Mouse (Mus musculus) midbrain, postnatal 0 days (tissue): Measurements from ENCODE around the gene Clec4a1. TPM values are rescaled to one million over a fixed set of nuclear protein-coding genes. Genes with fewer than 3 reads are reported as not detected.

Experiments used
- ATAC-seq: fragments of 200-750 bp; cut with Nextera tagmentation; 2 replicates; pipeline ENCODE4 v1.8.0; 2017; ENCODE audit warnings: moderate number of reproducible peaks, mild to moderate bottlenecking, moderate TSS enrichment, moderate library complexity; ENCODE audit not compliant: low FRiP score
- DNase-seq: peaks from one replicate; pipeline ENCODE4 v3.0.0-alpha.2; 2015; ENCODE audit warnings: low spot score
- H3K27ac ChIP-seq: fragments of 300-500 bp; sonication (generic); 2 replicates; pipeline ENCODE4 v1.5.1; 2014; ENCODE audit warnings: low read depth, mild to moderate bottlenecking, low read length, mixed read lengths
- H3K27me3 ChIP-seq: fragments of 300-500 bp; sonication (generic); 2 replicates; pipeline ENCODE4 v1.6.1; 2014; ENCODE audit warnings: low read length, control low read depth, mixed read lengths; ENCODE audit not compliant: insufficient read depth
- H3K36me3 ChIP-seq: fragments of 300-500 bp; sonication (generic); 2 replicates; pipeline ENCODE4 v1.6.1; 2014; ENCODE audit warnings: low read length, control low read depth, mixed read lengths; ENCODE audit not compliant: insufficient read depth
- H3K4me1 ChIP-seq: fragments of 300-500 bp; sonication (generic); 2 replicates; pipeline ENCODE4 v1.6.1; 2014; ENCODE audit warnings: mild to moderate bottlenecking, control low read depth, antibody characterized with exemption, low read length, mixed read lengths; ENCODE audit not compliant: insufficient read depth
- H3K4me2 ChIP-seq: fragments of 300-500 bp; sonication (generic); 2 replicates; pipeline ENCODE4 v1.6.1; 2014; ENCODE audit warnings: low read depth, mild to moderate bottlenecking, low read length, mixed read lengths; ENCODE audit not compliant: poor library complexity, severe bottlenecking
- H3K4me3 ChIP-seq: fragments of 300-500 bp; sonication (generic); 2 replicates; pipeline ENCODE4 v1.5.1; 2014; ENCODE audit warnings: low read depth, mild to moderate bottlenecking, low read length, moderate library complexity
- H3K9ac ChIP-seq: fragments of 300-500 bp; sonication (generic); replicated peaks from 2 replicates; pipeline ENCODE4 v1.6.1; 2014; ENCODE audit warnings: mild to moderate bottlenecking, low read length, moderate library complexity, mixed read lengths; ENCODE audit not compliant: poor library complexity, severe bottlenecking
- H3K9me3 ChIP-seq: fragments of 300-500 bp; sonication (generic); 2 replicates; pipeline ENCODE4 v1.6.1; 2016; ENCODE audit warnings: low read length, control low read depth
- CTCF ChIP-seq: IDR thresholded peaks from 2 replicates; pipeline ENCODE4 v1.5.1; 2016; ENCODE audit warnings: antibody characterized with exemption, mild to moderate bottlenecking
- WGBS: fragments of 180-500 bp; shearing (Covaris S2); extraction: QIAGEN DNeasy Blood & Tissue Kit; methylation state at CpG from one replicate; pipeline ENCODE4 v1.1.7; 2014; 5-methylcytosine and 5-hydroxymethylcytosine counted together
- polyA plus RNA-seq: library from polyadenylated mRNA; unstranded; fragments of >200 nt; fragmentation: Nextera tagmentation; extraction: Ambion mirVana; gene quantifications from 2 replicates; pipeline ENCODE4 v1.2.1, GENCODE M21; 2015
- total RNA-seq: library from RNA; depleted of rRNA; stranded (reverse); fragments of >200 nt; gene quantifications from 2 replicates; pipeline ENCODE4 v1.2.3, GENCODE M21; 2014; rRNA removed

Gene Clec4a1
- total and polyA plus RNA-seq, 2 experiments from 2014 or later: 0.93 to 1.2 TPM

DNA sequence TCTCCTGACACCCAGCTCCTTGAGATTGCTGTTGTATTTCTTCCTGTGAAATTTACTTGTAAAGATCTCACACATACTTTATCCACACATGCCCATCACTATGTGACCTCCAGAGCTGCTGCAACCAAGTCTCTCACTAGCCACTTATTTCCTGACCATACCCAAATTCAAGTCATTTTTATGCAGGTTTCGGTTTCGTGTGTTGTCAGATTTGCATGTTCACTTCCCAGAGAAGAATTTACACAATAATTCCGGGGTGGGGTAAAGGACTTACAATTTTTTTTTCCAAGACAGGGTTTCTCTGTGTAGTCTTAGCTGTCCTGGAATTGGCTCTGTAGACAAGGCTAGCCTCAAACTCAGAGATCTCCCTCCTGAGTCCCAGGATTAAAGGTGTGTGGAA lies 13.2 kb downstream of the Clec4a1 start:
- Histone ChIP-seq H3K27ac (no peak overlapping the region), H3K9ac (no peak overlapping the region), H3K4me1 (no peaks in the 10 kb centered on the region), H3K36me3 (no peaks in the 10 kb centered on the region), H3K27me3 (no peaks in the 10 kb centered on the region), H3K4me3 (no peak overlapping the region), H3K4me2 (no peak overlapping the region), H3K9me3 (no peaks in the 10 kb centered on the region)
- DNase-seq (no peak), ATAC-seq (no peak)
- TF ChIP-seq CTCF: no peak
- 89% methylated on average over 3 of the region's 3 CpGs for WGBS

DNA sequence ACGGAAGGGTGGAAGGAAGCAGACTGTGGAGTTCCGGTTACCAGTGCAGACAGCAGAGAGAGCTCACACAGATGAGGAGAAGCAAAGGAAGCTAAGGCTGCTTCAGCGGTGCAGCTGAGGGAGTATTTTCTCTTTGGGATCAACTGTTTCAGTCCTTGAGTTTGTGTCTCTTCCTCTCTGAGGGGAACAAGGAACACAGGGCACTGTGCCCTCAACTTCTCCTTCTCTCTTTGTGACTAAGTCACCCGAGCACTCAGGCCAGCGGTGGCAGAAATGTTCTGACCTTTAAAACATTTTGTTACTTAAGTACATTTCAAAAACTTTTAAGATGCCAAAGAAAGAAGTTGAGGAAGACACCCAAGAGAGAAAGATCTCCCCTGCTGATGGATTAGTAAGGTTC lies 18.0 kb downstream of the Clec4a1 start:
- Histone ChIP-seq H3K27ac (no peak overlapping the region), H3K9ac (no peak overlapping the region), H3K9me3 (no peaks in the 10 kb centered on the region), H3K4me2 (no peak overlapping the region), H3K4me3 (no peak overlapping the region), H3K27me3 (no peaks in the 10 kb centered on the region), H3K4me1 (no peaks in the 10 kb centered on the region), H3K36me3 (no peaks in the 10 kb centered on the region)
- DNase-seq: no peak
- ATAC-seq: no peak
- WGBS: 86% methylated on average over 5 of the region's 5 CpGs
- TF ChIP-seq CTCF: no peak

DNA sequence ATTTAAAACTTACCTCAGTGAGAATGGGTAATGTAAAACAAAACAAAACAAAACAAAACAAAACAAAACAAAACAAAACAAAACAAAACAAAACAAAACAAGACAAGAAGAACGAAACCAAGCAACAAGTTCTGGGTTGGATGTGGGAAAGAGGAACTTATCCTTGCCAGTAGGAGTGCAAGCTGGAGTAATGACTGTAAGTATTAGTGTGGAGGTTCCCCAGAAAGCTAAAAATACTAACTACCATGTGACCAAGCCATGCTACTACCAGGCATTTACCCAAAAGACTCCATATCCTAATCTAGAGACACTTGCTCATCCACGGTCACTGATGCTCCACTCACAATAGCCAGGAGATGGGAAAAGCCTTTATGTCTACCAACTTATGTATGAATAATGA lies 25.1 kb downstream of the Clec4a1 start:
- Histone ChIP-seq H3K9ac (no peak overlapping the region), H3K4me2 (no peak overlapping the region), H3K4me3 (no peak overlapping the region), H3K27ac (no peak overlapping the region), H3K27me3 (no peaks in the 10 kb centered on the region), H3K9me3 (0 out of 2 replicates have a peak, but pooled peaks cover 3% of the 10 kb centered on the region), H3K36me3 (no peaks in the 10 kb centered on the region), H3K4me1 (no peaks in the 10 kb centered on the region)
- no peak for TF ChIP-seq CTCF
- WGBS: 89% methylated on average over 2 of the region's 2 CpGs
- no peak for DNase-seq
- ATAC-seq: no peak

DNA sequence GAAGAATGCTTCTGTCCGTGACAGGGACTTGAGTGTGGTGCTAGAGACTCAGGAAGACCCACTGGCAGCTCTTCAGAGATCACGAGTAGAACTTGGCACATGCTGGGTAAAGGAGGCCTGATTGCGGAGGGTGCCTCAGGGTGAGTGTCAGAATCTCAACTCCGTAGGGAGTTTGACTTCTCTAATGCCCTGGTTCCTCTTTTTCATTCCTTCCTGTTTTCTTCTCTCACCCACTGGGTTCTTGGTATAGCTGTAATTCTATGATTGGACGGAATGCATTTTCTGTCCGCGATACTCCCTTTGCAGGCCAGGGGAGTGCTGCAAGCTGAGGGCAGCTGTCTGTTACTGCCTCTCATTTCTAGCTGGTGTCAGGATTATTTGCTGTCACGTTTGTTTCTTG lies 30.8 kb downstream of the Clec4a1 start, which contains the start of gene Clec4a3:
Gene Clec4a3 (plus strand): TSS at position 115 of the 400 bp plus-strand sequence.
- DNase-seq: no peak
- H3K9ac ChIP-seq: no peak within 1 kb of the TSS
- 84% methylated on average over 8 of the region's 8 CpGs for WGBS
- no peak for TF ChIP-seq CTCF
- no peak within 1 kb of the TSS for H3K4me2 ChIP-seq
- H3K36me3 ChIP-seq: no peaks in the 10 kb centered on the region
- H3K4me1 ChIP-seq: no peaks in the 10 kb centered on the region
- ATAC-seq: no peak
- no peak within 1 kb of the TSS for H3K27ac ChIP-seq
- H3K4me3 ChIP-seq: no peak within 1 kb of the TSS
- no peaks in the 10 kb centered on the region for H3K27me3 ChIP-seq
- peaks cover 3% of the 10 kb centered on the region; the same call in 1 of the 2 replicates for H3K9me3 ChIP-seq

DNA sequence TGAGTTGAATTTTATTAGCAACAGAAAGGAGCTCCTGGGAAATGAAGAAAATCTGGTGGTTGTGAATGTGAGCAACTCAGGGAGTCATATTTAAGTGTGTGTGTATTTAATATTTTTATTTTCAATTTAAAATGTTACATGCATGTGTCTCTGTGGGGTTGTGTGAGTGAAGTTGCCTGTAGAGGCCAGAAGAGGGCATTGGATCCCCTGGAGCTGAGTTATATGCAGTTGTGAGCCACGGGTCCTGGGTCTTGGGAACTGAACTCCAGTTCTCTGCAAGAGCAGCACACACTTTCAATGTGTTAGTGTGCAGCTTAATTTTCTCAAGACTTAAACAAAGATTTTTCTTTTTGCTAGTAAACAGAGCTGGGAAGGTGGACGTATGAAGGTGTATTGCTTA lies 42.9 kb downstream of the Clec4a1 start:
- Histone ChIP-seq H3K9me3 (no peaks in the 10 kb centered on the region), H3K4me2 (no peak overlapping the region), H3K4me3 (no peak overlapping the region), H3K9ac (no peak overlapping the region), H3K27ac (no peak overlapping the region), H3K4me1 (no peaks in the 10 kb centered on the region), H3K27me3 (no peaks in the 10 kb centered on the region), H3K36me3 (no peaks in the 10 kb centered on the region)
- no peak for DNase-seq
- WGBS: 87% methylated on average over 2 of the region's 2 CpGs
- no peak for ATAC-seq
- TF ChIP-seq CTCF: no peak

DNA sequence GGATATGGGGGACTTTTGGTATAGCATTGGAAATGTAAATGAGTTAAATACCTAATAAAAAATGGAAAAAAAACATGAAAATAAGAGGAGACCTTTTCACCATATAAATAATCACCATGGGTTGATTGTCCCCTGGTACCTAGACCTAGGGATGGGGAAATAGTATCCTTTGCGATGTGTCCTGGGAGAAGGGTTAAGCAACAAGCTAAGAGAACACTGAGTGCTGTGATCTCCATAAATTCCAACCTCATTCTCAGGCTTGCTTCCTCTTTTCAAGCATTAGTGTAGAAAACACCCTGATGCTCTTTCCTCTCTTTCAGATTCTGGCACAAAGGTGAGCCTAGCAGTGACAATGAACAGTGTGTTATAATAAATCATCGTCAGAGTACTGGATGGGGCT lies 47.4 kb downstream of the Clec4a1 start:
- Histone ChIP-seq H3K4me1 (no peaks in the 10 kb centered on the region), H3K4me3 (no peak overlapping the region), H3K27me3 (no peaks in the 10 kb centered on the region), H3K36me3 (no peaks in the 10 kb centered on the region), H3K9me3 (0 out of 2 replicates have a peak, but pooled peaks cover 2% of the 10 kb centered on the region), H3K9ac (no peak overlapping the region), H3K27ac (no peak overlapping the region), H3K4me2 (no peak overlapping the region)
- DNase-seq (no peak), ATAC-seq (no peak)
- TF ChIP-seq CTCF: no peak
- 84% methylated on average over 2 of the region's 2 CpGs for WGBS

Other genes with a start within 250 kb of the Clec4a1 start
- 0.09 and 0.16 TPM in 2 replicates for gene Nanog, start 214.4 kb upstream of the Clec4a1 start, total RNA-seq
- 0.07 and 0.10 TPM in 2 replicates for gene Nanog, start 214.4 kb upstream of the Clec4a1 start, polyA plus RNA-seq
- 96.0 and 129 TPM in 2 replicates for gene Slc2a3, start 120.2 kb upstream of the Clec4a1 start, total RNA-seq
- 48.4 and 50.1 TPM in 2 replicates for gene Slc2a3, start 120.2 kb upstream of the Clec4a1 start, polyA plus RNA-seq
- gene Foxj2, start 101.9 kb upstream of the Clec4a1 start, total RNA-seq: 24.4 and 27.2 TPM in 2 replicates
- gene Foxj2, start 101.9 kb upstream of the Clec4a1 start, polyA plus RNA-seq: 8.6 and 8.8 TPM in 2 replicates
- gene C3ar1, start 65.7 kb upstream of the Clec4a1 start, total RNA-seq: 1.8 and 2.0 TPM in 2 replicates
- 1.3 and 1.4 TPM in 2 replicates for gene C3ar1, start 65.7 kb upstream of the Clec4a1 start, polyA plus RNA-seq
- gene Necap1, start 47.4 kb upstream of the Clec4a1 start, total RNA-seq: 145 and 146 TPM in 2 replicates
- gene Necap1, start 47.4 kb upstream of the Clec4a1 start, polyA plus RNA-seq: 173 and 178 TPM in 2 replicates
- gene Clec4a3, start 30.7 kb downstream of the Clec4a1 start, total RNA-seq: 0.88 TPM in 1 of 2 replicates, not detected in the other
- gene Clec4a3, start 30.7 kb downstream of the Clec4a1 start, polyA plus RNA-seq: 0.91 and 1.3 TPM in 2 replicates
- not detected in 2 replicates for gene Clec4a4, start 68.5 kb downstream of the Clec4a1 start, total RNA-seq
- gene Clec4a4, start 68.5 kb downstream of the Clec4a1 start, polyA plus RNA-seq: not detected in 2 replicates
- gene Clec4b1, start 128.1 kb downstream of the Clec4a1 start, total RNA-seq: not detected in 2 replicates
- not detected in 2 replicates for gene Clec4b1, start 128.1 kb downstream of the Clec4a1 start, polyA plus RNA-seq
- 0.49 and 0.61 TPM in 2 replicates for gene Clec4a2, start 184.6 kb downstream of the Clec4a1 start, total RNA-seq
- 1.2 and 1.8 TPM in 2 replicates for gene Clec4a2, start 184.6 kb downstream of the Clec4a1 start, polyA plus RNA-seq